Mouse (Mus musculus) mouse trophoblast stem cell (cell line): ENCODE data around the gene Psip1.

Experiments
- in situ Hi-C, 2 experiments: fragments of 300-500 bp; cut with MseI, MboI; formaldehyde crosslinking; loops; 2 replicates in 1 of 2; 3 replicates in 1 of 2; pipeline ENCODE4 v1.15.1; 2025

Psip1 gene

GRCm38 (mm10) chr4:83417820-83418186 lies 68.5 kb downstream of the Psip1 start:
- in situ Hi-C loops = no loop called here

- in situ Hi-C loops = no loop called here
These were observed 69.0 kb downstream of the Psip1 start, which contains the start of gene Snapc3 for GRCm38 (mm10) chr4:83417160-83417819. Snapc3 (plus strand) TSS chr4:83417724.

- in situ Hi-C loops = no loop called here
These were observed 71.9 kb downstream of the Psip1 start for GRCm38 (mm10) chr4:83414241-83414824.

- in situ Hi-C loops = no loop called here
These were observed 74.2 kb downstream of the Psip1 start for GRCm38 (mm10) chr4:83412060-83412459.

DNA sequence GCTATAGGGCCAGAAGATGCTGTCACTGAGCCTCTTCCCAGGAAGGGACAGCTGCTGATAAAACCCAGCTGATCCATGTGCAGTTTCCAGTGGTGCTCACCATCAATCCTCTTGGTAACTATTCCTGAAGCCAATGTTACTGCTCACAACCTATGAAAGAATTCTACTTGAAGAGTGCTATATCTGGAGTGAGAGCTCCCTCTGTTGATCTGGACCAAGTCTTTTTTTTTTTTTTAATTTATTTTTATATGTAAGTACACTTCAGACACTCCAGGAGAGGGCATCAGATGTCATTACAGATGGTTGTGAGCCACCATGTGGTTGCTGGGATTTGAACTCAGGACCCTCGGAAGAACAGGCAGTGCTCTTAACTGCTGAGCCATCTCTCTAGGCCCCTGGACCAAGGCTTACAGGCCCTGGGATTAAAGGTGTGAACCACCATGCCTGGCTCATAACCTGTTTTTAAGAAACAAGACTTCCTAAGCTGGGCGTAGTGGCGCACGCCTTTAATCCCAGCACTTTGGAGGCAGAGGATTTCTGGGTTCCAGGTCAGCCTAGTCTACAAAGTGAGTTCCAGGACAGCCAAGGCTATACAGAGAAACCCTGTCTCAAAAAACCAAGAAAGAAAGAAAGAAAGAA lies 76.3 kb downstream of the Psip1 start:
- in situ Hi-C loops = no loop called here

DNA sequence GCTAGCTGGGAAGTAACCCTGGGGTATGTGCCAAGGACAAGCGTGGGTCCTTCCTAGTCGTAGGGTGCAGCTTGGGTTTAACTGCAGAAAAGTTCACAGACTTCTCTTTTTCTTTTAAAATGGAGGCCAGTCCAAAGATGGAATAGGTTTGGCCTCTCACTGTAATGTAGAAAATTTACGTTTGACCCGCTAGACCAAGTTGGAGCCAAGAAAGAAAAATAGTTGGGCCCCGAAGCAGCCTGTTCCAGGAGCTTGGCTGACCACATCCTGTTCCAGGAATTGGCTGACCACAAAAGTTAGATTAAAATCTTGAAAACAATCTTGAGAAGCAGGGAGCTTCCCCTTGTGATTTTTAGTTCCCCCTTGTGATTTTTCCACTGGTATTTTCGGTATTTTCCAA lies 78.6 kb downstream of the Psip1 start:
- in situ Hi-C loops = no loop called here
